Mouse (Mus musculus): ENCODE data around the gene Polr2l. TPM values are rescaled to one million over a fixed set of nuclear protein-coding genes. Genes with fewer than 3 reads are reported as not detected.
A peak's percentile ranks its signal among the peaks of the same experiment; 100 is the strongest.

Gene Polr2l
- polyA plus RNA-seq, 1 experiment from 2014 or later = 73.3 TPM

GRCm38 (mm10) chr7:141433517-141434400 lies 41.2 kb downstream of the Polr2l start:
- Histone ChIP-seq H3K4me2 (ENCODE audit: low read depth, severe bottlenecking) (peak overlapping the region; percentile 71), H3K36me3 (ENCODE audit: control insufficient read depth, insufficient read depth, low read length) (peaks cover 4% of the 10 kb centered on the region), H3K9me3 (ENCODE audit: control insufficient read depth, low read length) (no peaks in the 10 kb centered on the region), H3K4me1 (ENCODE audit: control insufficient read depth, insufficient read depth, low read length) (peaks cover 14% of the 10 kb centered on the region), H3K27ac (replicated peaks; ENCODE audit: low read depth, low read length) (no peak overlapping the region), H3K9ac (ENCODE audit: low read length) (peak overlapping the region; percentile 44), H3K4me3 (ENCODE audit: low read depth, low read length) (peak overlapping the region; percentile 39), H3K27me3 (ENCODE audit: control insufficient read depth, insufficient read depth, low read length) (no peaks in the 10 kb centered on the region)
- ATAC-seq (ENCODE audit: insufficient number of reproducible peaks, low FRiP score, low TSS enrichment, low read depth) = no peak
- no peak for DNase-seq (ENCODE audit: low spot score)
- WGBS = 77% methylated on average over 15 of the region's 15 CpGs

GRCm38 (mm10) chr7:141432741-141433516 lies 42.0 kb downstream of the Polr2l start:
- H3K27me3 ChIP-seq (ENCODE audit: control insufficient read depth, insufficient read depth, low read length) = no peaks in the 10 kb centered on the region
- 86% methylated on average over 6 of the region's 6 CpGs for WGBS

GRCm38 (mm10) chr7:141432186-141432611 lies 42.7 kb downstream of the Polr2l start:
- DNase-seq (ENCODE audit: low spot score) = no peak
- Histone ChIP-seq H3K9ac (ENCODE audit: low read length) (no peak overlapping the region), H3K36me3 (ENCODE audit: control insufficient read depth, insufficient read depth, low read length) (no peaks in the 10 kb centered on the region; the same call in 1 of the 2 replicates), H3K27me3 (ENCODE audit: control insufficient read depth, insufficient read depth, low read length) (no peaks in the 10 kb centered on the region), H3K9me3 (ENCODE audit: control insufficient read depth, low read length) (no peaks in the 10 kb centered on the region), H3K27ac (replicated peaks; ENCODE audit: low read depth, low read length) (no peak overlapping the region), H3K4me1 (ENCODE audit: control insufficient read depth, insufficient read depth, low read length) (peaks cover 14% of the 10 kb centered on the region), H3K4me2 (ENCODE audit: low read depth, severe bottlenecking) (no peak overlapping the region), H3K4me3 (ENCODE audit: low read depth, low read length) (no peak overlapping the region)
- no peak for ATAC-seq (ENCODE audit: insufficient number of reproducible peaks, low FRiP score, low TSS enrichment, low read depth)
- WGBS = 79% methylated on average over 8 of the region's 8 CpGs

More at GRCm38 (mm10) chr7:141432741-141433516, 42.0 kb downstream of the Polr2l start:
- DNase-seq (ENCODE audit: low spot score) = no peak
- ATAC-seq (ENCODE audit: insufficient number of reproducible peaks, low FRiP score, low TSS enrichment, low read depth) = no peak
- H3K36me3 ChIP-seq (ENCODE audit: control insufficient read depth, insufficient read depth, low read length) = no peaks in the 10 kb centered on the region; the same call in 1 of the 2 replicates
- peaks cover 14% of the 10 kb centered on the region for H3K4me1 ChIP-seq (ENCODE audit: control insufficient read depth, insufficient read depth, low read length)
- H3K9me3 ChIP-seq (ENCODE audit: control insufficient read depth, low read length) = no peaks in the 10 kb centered on the region
- no peak overlapping the region for H3K9ac ChIP-seq (ENCODE audit: low read length)
- no peak overlapping the region for H3K27ac ChIP-seq (replicated peaks; ENCODE audit: low read depth, low read length)
- H3K4me3 ChIP-seq (ENCODE audit: low read depth, low read length) = no peak overlapping the region
- no peak overlapping the region for H3K4me2 ChIP-seq (ENCODE audit: low read depth, severe bottlenecking)

GRCm38 (mm10) chr7:141431434-141432185 lies 43.3 kb downstream of the Polr2l start:
- H3K4me2 ChIP-seq (ENCODE audit: low read depth, severe bottlenecking) = no peak overlapping the region
- WGBS = 92% methylated on average over 18 of the region's 19 CpGs
- ATAC-seq (ENCODE audit: insufficient number of reproducible peaks, low FRiP score, low TSS enrichment, low read depth) (no peak), DNase-seq (ENCODE audit: low spot score) (no peak)
- H3K27ac ChIP-seq (replicated peaks; ENCODE audit: low read depth, low read length) = no peak overlapping the region
- no peaks in the 10 kb centered on the region; the same call in 1 of the 2 replicates for H3K36me3 ChIP-seq (ENCODE audit: control insufficient read depth, insufficient read depth, low read length)
- H3K4me3 ChIP-seq (ENCODE audit: low read depth, low read length) = no peak overlapping the region
- H3K9ac ChIP-seq (ENCODE audit: low read length) = no peak overlapping the region
- H3K9me3 ChIP-seq (ENCODE audit: control insufficient read depth, low read length) = no peaks in the 10 kb centered on the region
- no peaks in the 10 kb centered on the region for H3K27me3 ChIP-seq (ENCODE audit: control insufficient read depth, insufficient read depth, low read length)
- H3K4me1 ChIP-seq (ENCODE audit: control insufficient read depth, insufficient read depth, low read length) = peaks cover 12% of the 10 kb centered on the region

GRCm38 (mm10) chr7:141430585-141431240 lies 44.2 kb downstream of the Polr2l start:
- no peaks in the 10 kb centered on the region for H3K9me3 ChIP-seq (ENCODE audit: control insufficient read depth, low read length)
- no peak for ATAC-seq (ENCODE audit: insufficient number of reproducible peaks, low FRiP score, low TSS enrichment, low read depth)
- no peak overlapping the region for H3K27ac ChIP-seq (replicated peaks; ENCODE audit: low read depth, low read length)
- H3K36me3 ChIP-seq (ENCODE audit: control insufficient read depth, insufficient read depth, low read length) = no peaks in the 10 kb centered on the region; the same call in 1 of the 2 replicates
- DNase-seq (ENCODE audit: low spot score) = no peak
- H3K27me3 ChIP-seq (ENCODE audit: control insufficient read depth, insufficient read depth, low read length) = no peaks in the 10 kb centered on the region
- H3K4me1 ChIP-seq (ENCODE audit: control insufficient read depth, insufficient read depth, low read length) = peaks cover 12% of the 10 kb centered on the region
- H3K9ac ChIP-seq (ENCODE audit: low read length) = no peak overlapping the region
- 94% methylated on average over 9 of the region's 9 CpGs for WGBS
- no peak overlapping the region for H3K4me2 ChIP-seq (ENCODE audit: low read depth, severe bottlenecking)
- H3K4me3 ChIP-seq (ENCODE audit: low read depth, low read length) = no peak overlapping the region

GRCm38 (mm10) chr7:141429840-141430584 lies 44.9 kb downstream of the Polr2l start:
- Histone ChIP-seq H3K27ac (replicated peaks; ENCODE audit: low read depth, low read length) (no peak overlapping the region; the same call in 1 of the 2 replicates), H3K27me3 (ENCODE audit: control insufficient read depth, insufficient read depth, low read length) (no peaks in the 10 kb centered on the region), H3K4me1 (ENCODE audit: control insufficient read depth, insufficient read depth, low read length) (peaks cover 12% of the 10 kb centered on the region)

GRCm38 (mm10) chr7:141429310-141429709 lies 45.6 kb downstream of the Polr2l start, which contains the start of gene Cend1:
Gene Cend1 (minus strand): TSS chr7:141429491.
- Histone ChIP-seq H3K9ac (ENCODE audit: low read length) (0 out of 2 replicates have a peak within 1 kb of the TSS, but pooled peaks have one; percentile 27), H3K4me3 (ENCODE audit: low read depth, low read length) (peak within 1 kb of the TSS; percentile 34), H3K4me1 (ENCODE audit: control insufficient read depth, insufficient read depth, low read length) (peaks cover 5% of the 10 kb centered on the region), H3K36me3 (ENCODE audit: control insufficient read depth, insufficient read depth, low read length) (no peaks in the 10 kb centered on the region; the same call in 1 of the 2 replicates), H3K27ac (replicated peaks; ENCODE audit: low read depth, low read length) (no peak within 1 kb of the TSS; the same call in 1 of the 2 replicates), H3K4me2 (ENCODE audit: low read depth, severe bottlenecking) (peak within 1 kb of the TSS; percentile 50), H3K27me3 (ENCODE audit: control insufficient read depth, insufficient read depth, low read length) (no peaks in the 10 kb centered on the region), H3K9me3 (ENCODE audit: control insufficient read depth, low read length) (no peaks in the 10 kb centered on the region)
- peak; percentile 79 for DNase-seq (ENCODE audit: low spot score)
- peak; percentile 74; the same call in 1 of the 2 replicates for ATAC-seq (ENCODE audit: insufficient number of reproducible peaks, low FRiP score, low TSS enrichment, low read depth)
- WGBS = 3% methylated on average over 19 of the region's 19 CpGs

More at GRCm38 (mm10) chr7:141429840-141430584, 44.9 kb downstream of the Polr2l start:
- Histone ChIP-seq H3K4me2 (ENCODE audit: low read depth, severe bottlenecking) (peak overlapping the region; percentile 50; the same call in 1 of the 2 replicates), H3K9me3 (ENCODE audit: control insufficient read depth, low read length) (no peaks in the 10 kb centered on the region), H3K9ac (ENCODE audit: low read length) (no peak overlapping the region), H3K4me3 (ENCODE audit: low read depth, low read length) (no peak overlapping the region), H3K36me3 (ENCODE audit: control insufficient read depth, insufficient read depth, low read length) (no peaks in the 10 kb centered on the region; the same call in 1 of the 2 replicates)
- WGBS = 64% methylated on average over 9 of the region's 9 CpGs
- ATAC-seq (ENCODE audit: insufficient number of reproducible peaks, low FRiP score, low TSS enrichment, low read depth) = no peak
- DNase-seq (ENCODE audit: low spot score) = no peak

Data from limb, embryonic 11.5 days (tissue).